Mouse (Mus musculus): Measurements from ENCODE around the gene Ncoa7. TPM values are rescaled to one million over a fixed set of nuclear protein-coding genes. Genes with fewer than 3 reads are reported as not detected.

Gene Ncoa7
- polyA plus RNA-seq, 1 experiment from 2014 or later, result 13.7 TPM

DNA sequence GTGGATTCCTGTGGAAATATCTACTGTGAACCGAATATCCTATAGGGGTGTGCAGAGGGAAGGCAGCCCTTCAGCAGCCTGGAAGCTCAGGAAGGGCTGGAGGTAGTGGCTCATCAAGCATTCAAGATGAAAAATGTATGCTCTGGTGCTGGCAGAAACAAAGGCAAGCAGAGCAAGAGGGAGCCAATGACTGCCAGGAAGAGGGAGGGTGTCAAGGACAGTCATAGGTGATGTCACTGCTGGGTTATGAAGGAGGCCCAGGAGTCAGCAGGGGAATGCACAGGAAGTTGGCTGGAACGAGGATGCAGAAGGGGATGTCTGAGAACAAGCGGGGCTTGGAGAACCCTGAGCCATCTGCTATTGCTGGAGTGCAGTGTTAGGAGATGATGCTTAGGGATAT, 24.9 kb downstream of the Ncoa7 start:
- no peak overlapping the region for H3K9ac ChIP-seq (replicated peaks)
- no peak overlapping the region for H3K4me3 ChIP-seq
- no peak overlapping the region for H3K4me2 ChIP-seq (replicated peaks)
- peaks cover 4% of the 10 kb centered on the region for H3K4me1 ChIP-seq
- no peaks in the 10 kb centered on the region for H3K36me3 ChIP-seq
- no peak for ATAC-seq (replicated peaks)
- H3K27ac ChIP-seq (replicated peaks), result no peak overlapping the region
- WGBS, result 84% methylated on average over 3 of the region's 3 CpGs
- H3K9me3 ChIP-seq, result no peaks in the 10 kb centered on the region
- H3K27me3 ChIP-seq, result no peaks in the 10 kb centered on the region

DNA sequence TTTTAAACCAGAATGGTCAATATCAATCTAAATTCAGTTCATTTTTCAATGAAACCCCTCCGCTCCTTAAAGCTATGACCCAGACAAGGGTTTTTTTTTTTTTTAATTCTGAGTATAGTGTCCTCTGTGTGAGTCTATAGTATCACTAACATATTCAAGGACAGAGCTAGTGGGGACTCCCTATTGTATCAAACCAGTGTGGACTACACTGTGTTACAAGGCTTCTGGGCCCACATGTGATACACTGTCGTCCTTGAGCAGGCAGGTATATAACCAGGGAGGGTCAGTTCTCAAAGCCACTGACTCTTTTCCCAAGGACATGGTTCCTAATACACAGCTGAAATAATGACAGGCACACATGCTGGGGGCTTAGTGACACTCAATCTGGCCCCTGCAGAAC, 27.1 kb downstream of the Ncoa7 start:
- Histone ChIP-seq H3K27ac (replicated peaks) (no peak overlapping the region), H3K9ac (replicated peaks) (no peak overlapping the region), H3K9me3 (no peaks in the 10 kb centered on the region), H3K36me3 (no peaks in the 10 kb centered on the region), H3K27me3 (no peaks in the 10 kb centered on the region), H3K4me2 (replicated peaks) (no peak overlapping the region), H3K4me3 (no peak overlapping the region), H3K4me1 (peaks cover 4% of the 10 kb centered on the region)
- 62% methylated on average over 2 of the region's 2 CpGs for WGBS
- peak; percentile 51; the same call in 1 of the 2 replicates for ATAC-seq (replicated peaks)

DNA sequence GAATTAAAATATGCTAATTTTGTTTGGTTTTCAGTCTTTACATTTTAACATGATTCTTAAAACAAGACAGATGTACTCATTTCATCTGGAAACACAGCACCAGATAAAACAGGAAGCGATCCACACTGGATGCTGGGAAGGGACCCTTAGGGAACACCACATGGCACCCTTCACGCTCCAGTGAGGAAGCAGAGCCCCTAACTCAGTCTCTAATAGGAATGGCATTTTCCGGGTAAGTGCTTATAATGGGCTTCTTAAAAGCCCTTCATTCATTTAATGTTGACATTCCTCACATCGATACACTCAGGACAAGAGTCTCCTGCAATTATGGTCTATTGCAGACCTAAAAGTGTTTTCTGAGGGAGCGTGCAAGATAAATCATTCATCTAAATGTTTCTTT, 27.6 kb downstream of the Ncoa7 start:
- ATAC-seq (replicated peaks), result peak; percentile 81
- H3K36me3 ChIP-seq, result no peaks in the 10 kb centered on the region
- WGBS, result 35% methylated on average over 5 of the region's 5 CpGs
- H3K9me3 ChIP-seq, result no peaks in the 10 kb centered on the region
- H3K27me3 ChIP-seq, result no peaks in the 10 kb centered on the region
- H3K4me1 ChIP-seq, result peaks cover 4% of the 10 kb centered on the region
- 0 out of 2 replicates have a peak overlapping the region, but pooled peaks have one; percentile 19 for H3K27ac ChIP-seq (replicated peaks)
- H3K9ac ChIP-seq (replicated peaks), result no peak overlapping the region
- no peak overlapping the region for H3K4me3 ChIP-seq
- H3K4me2 ChIP-seq (replicated peaks), result no peak overlapping the region

DNA sequence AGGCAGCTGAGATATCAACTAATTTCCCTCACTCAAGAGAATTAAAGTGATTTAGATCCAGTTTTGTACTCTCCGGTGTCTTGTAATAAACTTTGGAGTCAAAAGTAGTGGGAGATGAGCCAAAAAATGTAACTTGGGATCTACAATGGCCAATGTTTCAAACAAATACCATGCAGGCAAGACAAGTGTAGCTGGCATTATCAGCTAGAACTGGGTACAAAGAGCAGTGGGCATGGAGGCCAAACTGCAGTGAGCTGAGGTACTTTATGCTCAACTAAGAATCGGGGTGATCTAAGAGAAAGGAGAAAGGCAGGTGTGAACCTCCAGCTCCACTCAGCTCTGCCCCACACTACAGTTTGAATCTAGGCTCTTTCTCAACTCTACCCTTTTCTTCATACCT, 28.7 kb downstream of the Ncoa7 start:
- Histone ChIP-seq H3K4me1 (peaks cover 4% of the 10 kb centered on the region), H3K27ac (replicated peaks) (no peak overlapping the region), H3K9ac (replicated peaks) (no peak overlapping the region), H3K27me3 (no peaks in the 10 kb centered on the region), H3K4me2 (replicated peaks) (no peak overlapping the region), H3K36me3 (no peaks in the 10 kb centered on the region), H3K9me3 (no peaks in the 10 kb centered on the region), H3K4me3 (no peak overlapping the region)
- ATAC-seq (replicated peaks), result no peak
- 89% methylated on average over 2 of the region's 2 CpGs for WGBS

- Histone ChIP-seq H3K4me3 (no peak overlapping the region), H3K9ac (replicated peaks) (no peak overlapping the region), H3K4me1 (peaks cover 4% of the 10 kb centered on the region), H3K27ac (replicated peaks) (no peak overlapping the region), H3K27me3 (no peaks in the 10 kb centered on the region), H3K4me2 (replicated peaks) (no peak overlapping the region), H3K9me3 (no peaks in the 10 kb centered on the region), H3K36me3 (no peaks in the 10 kb centered on the region)
- WGBS, result 60% methylated on average over 5 of the region's 5 CpGs
- ATAC-seq (replicated peaks), result no peak
Observed at GRCm38 (mm10) chr10:30773181-30773580, 29.9 kb downstream of the Ncoa7 start.

GRCm38 (mm10) chr10:30771417-30772158, 31.5 kb downstream of the Ncoa7 start:
- no peak overlapping the region for H3K4me3 ChIP-seq
- ATAC-seq (replicated peaks), result no peak
- H3K9me3 ChIP-seq, result no peaks in the 10 kb centered on the region
- no peak overlapping the region for H3K9ac ChIP-seq (replicated peaks)
- H3K4me2 ChIP-seq (replicated peaks), result no peak overlapping the region
- no peak overlapping the region for H3K27ac ChIP-seq (replicated peaks)
- peaks cover 4% of the 10 kb centered on the region for H3K4me1 ChIP-seq
- WGBS, result 77% methylated on average over 5 of the region's 5 CpGs
- H3K36me3 ChIP-seq, result no peaks in the 10 kb centered on the region
- no peaks in the 10 kb centered on the region for H3K27me3 ChIP-seq

DNA sequence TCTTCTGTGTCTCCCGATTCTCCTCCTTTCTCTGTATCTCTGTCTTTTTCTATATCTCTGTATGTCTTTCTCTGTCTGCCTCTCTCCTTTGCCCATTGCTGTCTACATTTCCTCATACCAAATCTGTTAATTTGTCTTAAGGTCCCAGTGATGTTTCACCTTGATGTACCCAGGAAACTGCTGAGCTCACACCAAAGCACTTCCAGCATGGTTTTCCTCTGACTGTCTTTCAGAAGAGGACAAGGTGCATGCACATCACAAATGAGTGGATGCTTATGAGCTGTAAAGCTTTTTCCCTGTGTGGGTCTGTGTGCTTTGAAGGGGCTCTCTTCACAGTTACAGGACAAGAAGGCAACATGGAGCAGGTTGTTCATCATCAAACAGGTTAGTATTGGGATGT, 34.3 kb downstream of the Ncoa7 start:
- Histone ChIP-seq H3K4me1 (no peaks in the 10 kb centered on the region), H3K4me3 (no peak overlapping the region)
- 90% methylated on average over 1 of the region's 1 CpGs for WGBS

DNA sequence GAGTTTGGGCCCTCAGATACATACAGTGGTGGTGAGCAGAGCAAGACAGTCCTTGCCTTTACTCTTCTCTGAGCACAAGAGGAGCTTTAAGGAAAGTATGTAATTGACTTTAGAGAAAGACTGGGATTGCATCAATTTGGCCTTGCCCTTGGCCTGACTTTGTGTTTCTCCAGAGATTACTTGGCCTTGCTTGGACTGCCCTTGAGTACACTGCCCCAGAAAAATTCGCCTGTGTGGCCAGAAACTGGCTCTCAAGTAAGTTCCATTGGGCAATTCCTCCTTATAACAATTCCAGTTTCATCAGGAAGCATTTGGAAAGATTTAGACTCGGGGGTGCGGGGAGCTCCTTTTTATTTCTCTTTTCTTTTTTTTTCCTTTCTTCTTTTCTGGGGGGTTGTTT, 34.9 kb downstream of the Ncoa7 start:
- no peaks in the 10 kb centered on the region for H3K27me3 ChIP-seq
- peaks cover 3% of the 10 kb centered on the region; the same call in 1 of the 2 replicates for H3K9me3 ChIP-seq
- no peak for ATAC-seq (replicated peaks)
- no peak overlapping the region for H3K4me2 ChIP-seq (replicated peaks)
- WGBS, result 92% methylated on average over 3 of the region's 3 CpGs
- no peaks in the 10 kb centered on the region for H3K36me3 ChIP-seq
- no peak overlapping the region for H3K4me3 ChIP-seq
- H3K27ac ChIP-seq (replicated peaks), result no peak overlapping the region
- H3K4me1 ChIP-seq, result no peaks in the 10 kb centered on the region
- no peak overlapping the region for H3K9ac ChIP-seq (replicated peaks)

More for the DNA sequence above, 34.3 kb downstream of the Ncoa7 start:
- H3K27ac ChIP-seq (replicated peaks), result no peak overlapping the region
- peaks cover 3% of the 10 kb centered on the region; the same call in 1 of the 2 replicates for H3K9me3 ChIP-seq
- no peaks in the 10 kb centered on the region for H3K27me3 ChIP-seq
- H3K4me2 ChIP-seq (replicated peaks), result no peak overlapping the region
- no peak overlapping the region for H3K9ac ChIP-seq (replicated peaks)
- H3K36me3 ChIP-seq, result no peaks in the 10 kb centered on the region
- no peak for ATAC-seq (replicated peaks)

DNA sequence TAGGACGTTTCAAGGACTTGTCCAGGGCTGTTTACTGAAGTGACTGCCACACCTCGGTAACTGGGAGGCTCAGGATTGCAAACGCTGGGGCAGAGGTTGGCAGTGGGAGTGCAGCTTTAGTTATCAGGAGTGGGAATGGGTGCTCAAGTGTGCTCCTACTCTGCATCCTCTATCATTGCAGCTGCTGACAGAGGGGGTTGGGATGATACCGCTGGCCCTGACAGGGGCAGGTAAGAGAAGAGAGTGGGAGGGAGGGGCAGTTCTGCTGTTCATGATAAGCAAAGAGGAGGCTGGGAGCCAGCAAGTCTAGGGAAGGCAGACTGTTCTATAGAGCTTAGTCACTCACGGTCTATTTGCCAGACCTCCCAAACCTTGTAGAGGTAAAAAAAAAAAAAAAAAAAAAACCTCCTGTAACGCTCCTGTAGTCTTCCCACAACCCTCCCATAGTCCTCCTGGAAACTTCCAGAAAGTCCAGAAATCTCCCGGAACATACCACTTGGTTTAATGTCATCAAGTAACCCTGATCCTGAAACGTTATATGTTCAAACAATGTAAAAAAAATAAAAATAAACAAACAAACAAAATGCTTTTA, 39.9 kb downstream of the Ncoa7 start:
- Histone ChIP-seq H3K36me3 (no peaks in the 10 kb centered on the region), H3K4me3 (no peak overlapping the region), H3K4me1 (no peaks in the 10 kb centered on the region), H3K27ac (replicated peaks) (no peak overlapping the region), H3K9ac (replicated peaks) (no peak overlapping the region), H3K27me3 (no peaks in the 10 kb centered on the region), H3K4me2 (replicated peaks) (no peak overlapping the region), H3K9me3 (peaks cover 3% of the 10 kb centered on the region; the same call in 1 of the 2 replicates)
- no peak for ATAC-seq (replicated peaks)
- WGBS, result 83% methylated on average over 8 of the region's 8 CpGs

DNA sequence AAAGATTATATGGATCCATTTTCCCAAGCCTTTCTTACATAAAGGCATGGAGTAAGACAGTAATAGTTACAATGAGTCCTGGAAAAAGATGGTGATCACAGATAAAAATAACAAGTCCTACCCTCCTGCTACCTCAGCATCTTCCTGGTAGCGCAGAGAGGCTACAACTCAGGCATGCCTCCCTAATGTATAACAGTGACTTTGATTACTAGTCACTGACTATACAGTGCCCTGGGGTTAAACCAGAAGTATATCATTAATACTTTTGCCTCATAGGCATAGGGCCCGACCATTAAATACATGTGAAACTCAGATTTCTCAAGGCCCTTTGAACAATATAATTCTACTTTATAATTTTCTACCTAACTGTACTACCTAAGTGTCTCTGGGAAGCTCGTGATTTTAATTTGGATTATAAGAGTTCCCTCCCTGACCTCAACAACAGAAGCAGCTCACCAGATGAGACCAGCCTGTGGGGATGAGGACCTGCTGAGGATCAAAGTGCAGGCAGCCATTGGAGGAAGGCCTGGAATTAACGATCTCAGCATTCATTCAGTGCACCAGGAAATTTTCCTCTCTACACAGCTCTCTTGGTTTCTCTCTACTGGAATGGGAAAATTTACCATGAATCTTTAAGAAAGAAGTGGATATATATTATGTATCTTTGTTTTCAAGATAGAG, 40.7 kb downstream of the Ncoa7 start:
- no peak overlapping the region for H3K4me3 ChIP-seq
- H3K27me3 ChIP-seq, result no peaks in the 10 kb centered on the region
- 79% methylated on average over 4 of the region's 4 CpGs for WGBS
- no peak overlapping the region for H3K27ac ChIP-seq (replicated peaks)
- H3K4me1 ChIP-seq, result no peaks in the 10 kb centered on the region
- H3K9me3 ChIP-seq, result peaks cover 3% of the 10 kb centered on the region; the same call in 1 of the 2 replicates
- H3K36me3 ChIP-seq, result no peaks in the 10 kb centered on the region
- ATAC-seq (replicated peaks), result no peak
- no peak overlapping the region for H3K9ac ChIP-seq (replicated peaks)
- no peak overlapping the region for H3K4me2 ChIP-seq (replicated peaks)

- WGBS, result 77% methylated on average over 8 of the region's 8 CpGs
- no peak overlapping the region for H3K4me3 ChIP-seq
- ATAC-seq (replicated peaks), result no peak
- H3K9ac ChIP-seq (replicated peaks), result no peak overlapping the region
- no peaks in the 10 kb centered on the region for H3K36me3 ChIP-seq
- no peaks in the 10 kb centered on the region for H3K27me3 ChIP-seq
- no peak overlapping the region for H3K27ac ChIP-seq (replicated peaks)
- H3K9me3 ChIP-seq, result no peaks in the 10 kb centered on the region
- no peaks in the 10 kb centered on the region for H3K4me1 ChIP-seq
- no peak overlapping the region for H3K4me2 ChIP-seq (replicated peaks)
Observed at GRCm38 (mm10) chr10:30759360-30760147, 43.6 kb downstream of the Ncoa7 start.

DNA sequence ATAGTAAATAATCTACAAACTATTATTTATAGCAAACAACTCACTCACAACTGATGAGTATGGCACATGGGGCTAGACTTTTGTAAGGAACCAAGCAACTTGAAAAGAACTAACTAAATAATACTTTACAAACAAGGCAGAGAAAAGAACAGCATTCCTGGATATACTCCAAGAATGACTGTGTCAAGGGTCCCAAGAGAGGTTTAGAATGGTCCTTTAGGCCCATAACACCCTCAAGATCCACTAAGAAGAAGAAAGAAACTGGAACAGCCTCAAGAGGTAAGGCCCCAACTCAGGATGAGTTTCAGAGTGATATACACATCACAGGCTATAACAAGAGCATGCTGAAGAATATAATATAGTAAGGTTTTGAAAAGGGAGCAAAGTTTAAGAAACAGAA, 47.1 kb downstream of the Ncoa7 start:
- ATAC-seq (replicated peaks), result no peak
- no peaks in the 10 kb centered on the region for H3K27me3 ChIP-seq
- peaks cover 4% of the 10 kb centered on the region; the same call in 1 of the 2 replicates for H3K36me3 ChIP-seq
- no peak overlapping the region for H3K27ac ChIP-seq (replicated peaks)
- no peaks in the 10 kb centered on the region for H3K9me3 ChIP-seq
- no peak overlapping the region for H3K4me3 ChIP-seq
- H3K4me1 ChIP-seq, result no peaks in the 10 kb centered on the region
- H3K9ac ChIP-seq (replicated peaks), result no peak overlapping the region
- no peak overlapping the region for H3K4me2 ChIP-seq (replicated peaks)
